Mouse (Mus musculus) heart, embryonic 14.5 days (tissue): Measurements from ENCODE around the gene Il16. TPM values are rescaled to one million over a fixed set of nuclear protein-coding genes. Genes with fewer than 3 reads are reported as not detected.

Experiments used
- ATAC-seq: fragments of 200-750 bp; cut with Nextera tagmentation; 2 replicates; pipeline ENCODE4 v1.8.0; 2017; ENCODE audit warnings: low read depth, moderate TSS enrichment; ENCODE audit not compliant: insufficient number of reproducible peaks, insufficient read depth, low FRiP score
- H3K27ac ChIP-seq, 2 experiments: fragments of 200-500 bp in 1 of 2; fragments of 300-500 bp in 1 of 2; sonication (generic) in 1 of 2; replicated peaks in 1 of 2; 2 replicates each; pipeline ENCODE4 v1.5.1; 2012 to 2014; ENCODE audit warnings: low read depth in 2 of 2, low read length in 2 of 2, control low read depth in 1 of 2, mild to moderate bottlenecking in 1 of 2, mixed read lengths in 1 of 2; ENCODE audit not compliant: control insufficient read depth in 1 of 2, insufficient read depth in 1 of 2
- H3K27me3 ChIP-seq: fragments of 300-500 bp; sonication (generic); 2 replicates; pipeline ENCODE4 v1.6.1; 2014; ENCODE audit warnings: mild to moderate bottlenecking, low read length, control low read depth; ENCODE audit not compliant: control insufficient read depth, insufficient read depth
- H3K36me3 ChIP-seq: fragments of 300-500 bp; sonication (generic); 2 replicates; pipeline ENCODE4 v1.6.1; 2014; ENCODE audit warnings: mild to moderate bottlenecking, control low read depth, low read length, mixed read lengths; ENCODE audit not compliant: control insufficient read depth, insufficient read depth
- H3K4me1 ChIP-seq, 2 experiments: fragments of 200-500 bp in 1 of 2; fragments of 300-500 bp in 1 of 2; sonication (generic) in 1 of 2; 2 replicates each; pipeline ENCODE4 v1.6.1; 2012 to 2014; ENCODE audit warnings: low read length in 2 of 2, control low read depth in 1 of 2, mixed read lengths in 1 of 2; ENCODE audit not compliant: control insufficient read depth in 2 of 2, insufficient read depth in 2 of 2
- H3K4me2 ChIP-seq: fragments of 300-500 bp; sonication (generic); 2 replicates; pipeline ENCODE4 v1.6.1; 2014; ENCODE audit warnings: mild to moderate bottlenecking, low read length
- H3K4me3 ChIP-seq, 2 experiments: fragments of 200-500 bp in 1 of 2; fragments of 300-500 bp in 1 of 2; sonication (generic) in 1 of 2; 2 replicates each; pipeline ENCODE4 v1.5.1; 2012 to 2014; ENCODE audit warnings: low read length in 2 of 2, mild to moderate bottlenecking in 2 of 2, control low read depth in 1 of 2, low read depth in 1 of 2, moderate library complexity in 1 of 2; ENCODE audit not compliant: control insufficient read depth in 1 of 2, insufficient read depth in 1 of 2
- H3K9ac ChIP-seq: fragments of 300-500 bp; sonication (generic); 2 replicates; pipeline ENCODE4 v1.6.1; 2014; ENCODE audit warnings: mild to moderate bottlenecking, low read length
- H3K9me3 ChIP-seq: fragments of 300-500 bp; sonication (generic); 2 replicates; pipeline ENCODE4 v1.6.1; 2016; ENCODE audit warnings: low read length, control low read depth; ENCODE audit not compliant: control insufficient read depth
- WGBS: fragments of 180-500 bp; shearing (Covaris S2); extraction: QIAGEN DNeasy Blood & Tissue Kit; methylation state at CpG from one replicate; pipeline ENCODE4 v1.1.7; 2014; 5-methylcytosine and 5-hydroxymethylcytosine counted together
- polyA plus RNA-seq: library from polyadenylated mRNA; unstranded; fragments of >200 nt; fragmentation: Nextera tagmentation; extraction: Ambion mirVana; gene quantifications from 2 replicates; pipeline ENCODE4 v1.2.1, GENCODE M21; 2014

Gene Il16
- polyA plus RNA-seq, 1 experiment from 2014 or later: 3.2 TPM

GRCm38 (mm10) chr7:83631073-83631827 lies 114.3 kb downstream of the Il16 start:
- no peaks in the 10 kb centered on the region for H3K9me3 ChIP-seq
- peak overlapping the region; percentile 62 to 70 for H3K27ac ChIP-seq
- H3K4me3 ChIP-seq: peak overlapping the region; percentile 69 to 70
- H3K36me3 ChIP-seq: peaks cover 25% of the 10 kb centered on the region
- no peaks in the 10 kb centered on the region for H3K27me3 ChIP-seq
- peak overlapping the region; percentile 73 for H3K4me2 ChIP-seq
- peak; percentile 22 for ATAC-seq
- 8% methylated on average over 11 of the region's 11 CpGs for WGBS
- H3K9ac ChIP-seq: peak overlapping the region; percentile 76
- H3K4me1 ChIP-seq: peaks cover 3 to 15% of the 10 kb centered on the region in 2 experiments

DNA sequence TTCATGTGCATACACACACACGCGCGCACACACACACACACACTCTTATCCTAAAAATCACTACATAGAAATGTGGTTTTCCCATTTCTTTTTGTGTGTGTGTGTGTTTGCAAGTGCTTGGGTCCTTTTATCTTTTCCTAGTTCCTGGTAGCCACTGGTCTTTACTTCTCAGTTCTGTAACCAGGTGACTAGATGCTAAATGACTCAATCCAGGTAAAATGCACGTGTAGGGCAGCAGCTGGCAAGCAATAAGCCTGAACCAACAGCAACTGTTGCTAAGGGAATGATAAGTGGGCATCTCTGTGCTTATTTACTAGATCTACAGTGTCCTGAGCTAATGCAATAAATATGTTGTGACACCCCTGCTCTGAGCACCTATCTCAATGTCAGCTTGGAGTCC lies 118.2 kb downstream of the Il16 start:
- Histone ChIP-seq H3K27ac (no peak overlapping the region), H3K4me3 (no peak overlapping the region), H3K4me2 (no peak overlapping the region), H3K9ac (no peak overlapping the region), H3K27me3 (no peaks in the 10 kb centered on the region), H3K4me1 (peaks cover 0 to 4% of the 10 kb centered on the region in 2 experiments; a peak in 3 of 4 replicates), H3K36me3 (no peaks in the 10 kb centered on the region), H3K9me3 (no peaks in the 10 kb centered on the region)
- no peak for ATAC-seq
- 85% methylated on average over 4 of the region's 4 CpGs for WGBS

DNA sequence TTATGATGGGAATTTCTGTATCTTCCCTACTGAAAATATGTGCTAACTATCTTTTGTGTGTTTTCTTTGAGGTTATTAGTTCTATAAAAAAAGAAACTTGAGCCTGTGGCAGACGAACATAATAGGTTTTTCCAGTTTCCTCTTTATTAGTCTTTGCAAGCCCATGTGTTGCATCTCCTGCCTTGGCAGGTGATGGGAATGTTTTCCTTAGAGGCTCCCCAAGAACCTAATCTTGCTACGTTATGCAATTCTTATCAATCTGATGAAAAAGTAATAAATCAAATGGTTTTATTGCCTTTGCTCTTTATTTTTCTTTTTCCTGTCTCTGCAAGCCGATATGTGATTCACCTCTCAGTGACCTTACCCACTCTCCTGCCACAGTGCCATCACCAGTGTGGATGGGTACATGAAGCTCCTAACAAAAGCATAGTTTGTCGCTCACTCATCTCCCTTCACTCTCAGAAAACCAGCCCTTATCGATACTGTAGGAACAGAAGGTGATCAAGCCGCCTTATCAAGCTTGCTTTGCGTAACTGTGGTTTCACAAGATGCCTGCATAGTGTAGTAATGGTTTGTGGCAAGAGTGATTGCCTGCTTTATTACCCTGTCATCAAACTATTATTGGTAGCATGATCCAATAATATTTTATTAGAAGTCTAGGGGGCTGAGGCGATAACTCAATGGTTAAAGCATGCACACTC lies 118.8 kb downstream of the Il16 start:
- 72% methylated on average over 8 of the region's 8 CpGs for WGBS
- H3K9me3 ChIP-seq: no peaks in the 10 kb centered on the region
- no peak overlapping the region for H3K4me2 ChIP-seq
- H3K4me3 ChIP-seq: no peak overlapping the region
- no peak overlapping the region for H3K9ac ChIP-seq
- no peaks in the 10 kb centered on the region for H3K27me3 ChIP-seq
- H3K4me1 ChIP-seq: peaks cover 0 to 4% of the 10 kb centered on the region in 2 experiments; a peak in 3 of 4 replicates
- H3K36me3 ChIP-seq: no peaks in the 10 kb centered on the region
- no peak overlapping the region for H3K27ac ChIP-seq
- no peak for ATAC-seq

DNA sequence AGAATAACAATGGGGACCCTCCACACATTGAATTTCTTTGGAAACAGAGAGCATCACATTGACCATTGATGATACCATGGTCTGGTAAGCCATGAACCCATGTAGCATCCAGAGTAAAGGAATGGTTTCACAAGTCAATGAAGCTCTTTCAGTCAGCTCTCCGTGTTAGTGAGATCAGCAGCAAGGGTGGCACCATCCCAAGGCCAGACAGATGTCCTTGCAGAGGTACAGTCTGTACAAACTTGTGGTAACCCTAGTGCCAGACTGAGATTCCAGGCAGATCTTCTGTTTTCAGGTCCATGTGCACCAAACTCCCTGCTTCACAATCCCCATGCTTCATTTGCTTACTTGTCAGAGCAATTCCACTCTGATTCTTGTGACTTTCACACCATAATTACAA lies 121.5 kb downstream of the Il16 start:
- Histone ChIP-seq H3K9ac (no peak overlapping the region), H3K27ac (no peak overlapping the region), H3K4me1 (no peaks in the 10 kb centered on the region), H3K4me3 (no peak overlapping the region), H3K4me2 (no peak overlapping the region), H3K36me3 (no peaks in the 10 kb centered on the region), H3K27me3 (no peaks in the 10 kb centered on the region), H3K9me3 (no peaks in the 10 kb centered on the region)
- WGBS: 61% methylated on average over 1 of the region's 1 CpGs
- no peak for ATAC-seq

DNA sequence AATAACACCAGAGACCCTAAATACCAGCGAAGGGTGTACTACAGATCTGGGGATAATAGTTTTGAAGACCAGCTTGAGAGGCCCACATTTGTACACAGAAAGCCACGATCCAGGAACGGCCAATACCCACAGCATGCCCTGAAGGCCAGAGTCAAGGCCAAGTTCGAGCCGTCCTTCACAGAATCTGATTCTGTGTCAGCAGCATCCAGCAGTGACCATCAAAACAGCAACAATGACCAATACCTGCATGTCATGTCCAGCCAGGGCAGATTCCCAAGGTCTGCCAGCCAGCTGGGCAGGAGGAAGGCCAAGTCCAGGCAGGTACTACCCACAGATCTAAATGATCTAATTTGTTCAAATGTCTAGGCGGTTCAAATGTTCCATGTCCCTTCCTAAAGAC lies 122.9 kb downstream of the Il16 start:
- WGBS: 87% methylated on average over 6 of the region's 6 CpGs

DNA sequence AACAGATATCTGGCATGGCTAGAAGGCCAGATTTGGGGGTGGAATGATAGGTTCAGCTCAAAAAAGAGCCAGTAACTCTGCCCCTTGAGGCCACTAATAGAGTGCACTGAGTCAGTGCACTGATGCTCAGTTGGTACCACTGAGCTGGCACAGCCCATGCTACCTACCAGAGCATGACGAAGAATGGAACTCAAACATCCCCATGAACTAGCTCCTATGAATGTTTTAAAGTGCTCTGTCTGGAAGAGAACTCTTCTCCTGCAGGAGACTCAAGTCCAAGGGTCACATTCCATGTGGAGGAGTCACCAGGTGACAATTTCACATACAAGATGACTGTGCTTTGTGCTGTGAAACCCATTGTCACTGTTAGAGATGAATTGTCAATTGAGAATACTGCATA lies 126.8 kb downstream of the Il16 start:
- Histone ChIP-seq H3K9me3 (no peaks in the 10 kb centered on the region), H3K36me3 (no peaks in the 10 kb centered on the region), H3K4me1 (no peaks in the 10 kb centered on the region; a peak in 1 of 4 replicates), H3K4me2 (no peak overlapping the region), H3K9ac (no peak overlapping the region), H3K27ac (no peak overlapping the region), H3K4me3 (no peak overlapping the region), H3K27me3 (no peaks in the 10 kb centered on the region)
- ATAC-seq: no peak
- 95% methylated on average over 1 of the region's 1 CpGs for WGBS

More for the DNA sequence above, 122.9 kb downstream of the Il16 start:
- no peak for ATAC-seq
- Histone ChIP-seq H3K4me2 (no peak overlapping the region), H3K9me3 (no peaks in the 10 kb centered on the region), H3K27me3 (no peaks in the 10 kb centered on the region), H3K36me3 (no peaks in the 10 kb centered on the region), H3K9ac (no peak overlapping the region), H3K27ac (no peak overlapping the region), H3K4me3 (no peak overlapping the region), H3K4me1 (no peaks in the 10 kb centered on the region)

DNA sequence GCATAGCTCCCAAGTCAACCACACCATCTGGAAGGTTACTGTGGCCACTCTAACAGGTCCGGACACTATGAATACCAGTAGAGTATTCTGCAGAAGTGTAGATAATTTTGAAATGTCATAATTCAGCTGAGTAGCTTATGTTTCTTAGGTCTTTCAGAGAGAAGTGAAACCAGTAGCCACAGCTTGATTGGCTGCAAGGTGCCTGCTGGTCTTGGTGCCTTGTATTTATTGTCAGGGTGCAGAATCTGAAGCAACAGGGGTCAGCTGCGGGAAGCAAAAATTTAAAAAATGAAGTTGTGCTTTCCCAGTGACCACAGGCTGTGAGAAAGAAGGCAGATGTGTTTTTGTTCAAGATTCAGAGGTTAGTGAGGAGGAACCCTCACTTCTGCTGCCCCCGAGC lies 129.3 kb downstream of the Il16 start:
- Histone ChIP-seq H3K36me3 (no peaks in the 10 kb centered on the region), H3K4me1 (no peaks in the 10 kb centered on the region; a peak in 1 of 4 replicates), H3K27ac (no peak overlapping the region), H3K4me2 (no peak overlapping the region), H3K4me3 (no peak overlapping the region), H3K9ac (no peak overlapping the region), H3K27me3 (no peaks in the 10 kb centered on the region), H3K9me3 (no peaks in the 10 kb centered on the region)
- ATAC-seq: no peak
- 82% methylated on average over 3 of the region's 3 CpGs for WGBS
